Mouse (Mus musculus): ENCODE data around the gene Smok3c. TPM values are rescaled to one million over a fixed set of nuclear protein-coding genes. Genes with fewer than 3 reads are reported as not detected.
"Not testable (repeated sequence)": the region's sequence is repeated elsewhere in the genome, so short reads cannot be mapped to it uniquely, and the experiment has no call there.

The Smok3c gene
- polyA plus RNA-seq, 3 experiments from 2014 or later, result not detected

- ATAC-seq, result no peak
These were observed 52.0 kb downstream of the Smok3c start for GRCm38 (mm10) chr5:138104976-138105375.

- no peak for ATAC-seq
These were observed 54.1 kb downstream of the Smok3c start for GRCm38 (mm10) chr5:138107130-138107529.

- ATAC-seq, result not testable (repeated sequence)
These were observed 56.9 kb downstream of the Smok3c start for GRCm38 (mm10) chr5:138109847-138110396.

Other genes with a start within 250 kb of the Smok3c start
- gene Pilra, start 216.9 kb upstream of the Smok3c start, polyA plus RNA-seq (2017; shearing (Covaris generic)), result under 1 TPM in 2 of 3 experiments, not detected in 1; 0.19 to 0.79 TPM
- gene Pilrb1, start 195.1 kb upstream of the Smok3c start, polyA plus RNA-seq (2017; shearing (Covaris generic)), result under 1 TPM in 1 of 3 experiments, not detected in 2; 0.38 TPM
- not detected for gene Pilrb2, start 181.4 kb upstream of the Smok3c start, polyA plus RNA-seq (2017; shearing (Covaris generic))
- gene Cyp3a13, start 131.6 kb upstream of the Smok3c start, polyA plus RNA-seq (2017; shearing (Covaris generic)), result not detected
- not detected for gene Gjc3, start 90.1 kb upstream of the Smok3c start, polyA plus RNA-seq (2017; shearing (Covaris generic))
- gene Azgp1, start 71.7 kb upstream of the Smok3c start, polyA plus RNA-seq (2017; shearing (Covaris generic)), result not detected
- not detected for gene Smok3a, start 31.9 kb upstream of the Smok3c start, polyA plus RNA-seq (2017; shearing (Covaris generic))
- gene Smok3b, start 31.8 kb upstream of the Smok3c start, polyA plus RNA-seq (2017; shearing (Covaris generic)), result not detected
- 10 to 100 TPM in 2 of 3 experiments, 1 to 10 TPM in 1; 9.7 to 11.1 (median 11.0) TPM for gene Zkscan1, start 31.9 kb downstream of the Smok3c start, polyA plus RNA-seq (2017; shearing (Covaris generic))
- 10 to 100 TPM; 18.6 to 21.0 (median 19.1) TPM for gene Zscan21, start 63.7 kb downstream of the Smok3c start, polyA plus RNA-seq (2017; shearing (Covaris generic))
- gene Zfp113, start 102.5 kb downstream of the Smok3c start, polyA plus RNA-seq (2017; shearing (Covaris generic)), result 10 to 100 TPM in 1 of 3 experiments, 1 to 10 TPM in 2; 9.5 to 17.9 (median 9.8) TPM
- 100 to 1,000 TPM; 199 to 212 (median 207) TPM for gene Cops6, start 107.9 kb downstream of the Smok3c start, polyA plus RNA-seq (2017; shearing (Covaris generic))
- 1 to 10 TPM; 4.9 to 7.5 (median 7.4) TPM for gene Ap4m1, start 118.8 kb downstream of the Smok3c start, polyA plus RNA-seq (2017; shearing (Covaris generic))
- 10 to 100 TPM; 47.6 to 94.8 (median 56.4) TPM for gene Mcm7, start 119.2 kb downstream of the Smok3c start, polyA plus RNA-seq (2017; shearing (Covaris generic))
- 10 to 100 TPM; 56.3 to 64.3 (median 58.1) TPM for gene Taf6, start 134.3 kb downstream of the Smok3c start, polyA plus RNA-seq (2017; shearing (Covaris generic))
- 10 to 100 TPM; 49.4 to 55.0 (median 54.5) TPM for gene Cnpy4, start 134.3 kb downstream of the Smok3c start, polyA plus RNA-seq (2017; shearing (Covaris generic))
- under 1 TPM in 1 of 3 experiments, not detected in 2; 0.55 TPM for gene Mblac1, start 141.1 kb downstream of the Smok3c start, polyA plus RNA-seq (2017; shearing (Covaris generic))
- gene Nxpe5, start 172.7 kb downstream of the Smok3c start, polyA plus RNA-seq (2017; shearing (Covaris generic)), result under 1 TPM in 1 of 3 experiments, not detected in 2; 0.31 TPM
- 100 to 1,000 TPM; 113 to 131 (median 127) TPM for gene Lamtor4, start 202.3 kb downstream of the Smok3c start, polyA plus RNA-seq (2017; shearing (Covaris generic))
- gene BC037034, start 210.8 kb downstream of the Smok3c start, polyA plus RNA-seq (2017; shearing (Covaris generic)), result 1 to 10 TPM; 4.1 to 7.4 (median 5.8) TPM
- under 1 TPM in 2 of 3 experiments, not detected in 1; 0.55 to 0.61 TPM for gene Gal3st4, start 219.6 kb downstream of the Smok3c start, polyA plus RNA-seq (2017; shearing (Covaris generic))
- under 1 TPM in 1 of 3 experiments, not detected in 2; 0.16 TPM for gene Gm43720, start 226.8 kb downstream of the Smok3c start, polyA plus RNA-seq (2017; shearing (Covaris generic))
- under 1 TPM in 2 of 3 experiments, not detected in 1; 0.14 to 0.35 TPM for gene Gpc2, start 226.8 kb downstream of the Smok3c start, polyA plus RNA-seq (2017; shearing (Covaris generic))
- gene Stag3, start 227.0 kb downstream of the Smok3c start, polyA plus RNA-seq (2017; shearing (Covaris generic)), result not detected